Mouse (Mus musculus): ENCODE data around the gene Rgs7bp. TPM values are rescaled to one million over a fixed set of nuclear protein-coding genes. Genes with fewer than 3 reads are reported as not detected.

Rgs7bp gene
- polyA plus RNA-seq, 1 experiment, result not detected

DNA sequence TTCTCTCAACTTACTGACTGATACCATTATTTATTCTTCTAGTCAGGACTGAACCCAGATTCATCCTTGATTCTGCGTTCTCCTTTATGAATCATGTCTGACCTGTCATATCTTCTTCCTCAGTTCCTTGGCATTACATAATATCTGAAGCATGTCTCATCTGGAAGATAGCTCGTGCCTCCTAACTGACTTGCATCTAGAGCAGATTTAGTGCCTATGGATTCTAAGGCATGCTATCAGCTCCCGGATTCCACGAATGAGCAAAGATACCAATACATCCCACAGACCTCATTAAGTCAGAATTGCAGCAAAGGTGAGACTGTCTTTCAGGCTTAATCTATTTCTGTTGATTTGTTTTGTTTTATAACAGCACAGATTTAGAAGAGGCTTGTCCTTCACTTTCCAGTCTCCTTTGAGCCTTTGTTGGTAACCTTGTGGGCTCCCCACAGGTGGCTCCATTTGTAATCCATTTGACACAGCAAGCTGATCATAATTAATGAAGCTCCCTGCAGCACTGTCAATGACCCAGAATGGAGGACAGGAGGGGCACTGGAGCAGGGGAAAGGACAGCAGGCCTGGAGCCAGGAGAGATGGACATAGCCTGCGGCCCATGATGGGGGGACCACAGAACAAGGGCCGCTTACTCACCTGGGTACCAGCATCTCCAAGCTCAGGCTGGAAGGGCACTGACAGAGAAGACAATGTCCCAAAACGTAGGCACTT is 94.4 kb downstream of the Rgs7bp start:
- no peak for TF ChIP-seq CTCF (IDR thresholded peaks at IDR 0.05; ENCODE audit: insufficient read depth, low read depth, low read length)
- TF ChIP-seq POLR2A (IDR thresholded peaks at IDR 0.05; ENCODE audit: insufficient read depth, low read depth, low read length), result no peak
- no peak overlapping the region for H3K4me3 ChIP-seq (ENCODE audit: insufficient read depth, low read depth, low read length)
- H3K27ac ChIP-seq (ENCODE audit: insufficient read depth, low read depth, low read length), result no peak overlapping the region
- H3K4me1 ChIP-seq (ENCODE audit: control insufficient read depth, insufficient read depth, low read length), result peaks cover 8% of the 10 kb centered on the region
- WGBS, result 86% methylated on average over 7 of the region's 7 CpGs

- WGBS, result 71% methylated on average over 4 of the region's 4 CpGs
- TF ChIP-seq POLR2A (IDR thresholded peaks at IDR 0.05; ENCODE audit: insufficient read depth, low read depth, low read length), result no peak
- no peak for TF ChIP-seq CTCF (IDR thresholded peaks at IDR 0.05; ENCODE audit: insufficient read depth, low read depth, low read length)
- H3K4me1 ChIP-seq (ENCODE audit: control insufficient read depth, insufficient read depth, low read length), result peaks cover 6% of the 10 kb centered on the region
- H3K4me3 ChIP-seq (ENCODE audit: insufficient read depth, low read depth, low read length), result no peak overlapping the region
- H3K27ac ChIP-seq (ENCODE audit: insufficient read depth, low read depth, low read length), result no peak overlapping the region
Observed at GRCm38 (mm10) chr13:104959733-104960132, 95.0 kb downstream of the Rgs7bp start.

DNA sequence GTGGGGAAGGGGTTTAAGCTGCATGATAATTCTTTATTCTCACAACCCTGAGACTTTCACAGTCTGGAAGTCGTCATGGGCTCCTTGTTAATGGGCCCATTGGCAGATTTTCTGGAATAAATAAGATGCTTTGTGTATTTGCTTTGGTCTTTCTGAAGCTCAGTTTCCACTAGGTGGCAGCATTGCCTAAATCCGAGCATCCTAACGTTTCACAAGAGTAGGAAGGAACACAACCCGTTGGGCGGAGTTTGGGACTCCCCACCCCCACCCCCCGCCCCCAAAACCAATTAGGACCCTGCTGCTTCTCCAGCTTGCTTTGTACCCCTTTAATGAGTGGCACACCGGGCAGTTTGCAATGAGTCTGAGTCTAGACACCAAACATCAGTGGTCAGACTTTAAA is 106.8 kb downstream of the Rgs7bp start:
- Histone ChIP-seq H3K4me3 (ENCODE audit: insufficient read depth, low read depth, low read length) (no peak overlapping the region), H3K4me1 (ENCODE audit: control insufficient read depth, insufficient read depth, low read length) (no peaks in the 10 kb centered on the region), H3K27ac (ENCODE audit: insufficient read depth, low read depth, low read length) (no peak overlapping the region)
- WGBS, result 0% methylated on average over 7 of the region's 7 CpGs
- TF ChIP-seq POLR2A (IDR thresholded peaks at IDR 0.05; ENCODE audit: insufficient read depth, low read depth, low read length), result no peak
- no peak for TF ChIP-seq CTCF (IDR thresholded peaks at IDR 0.05; ENCODE audit: insufficient read depth, low read depth, low read length)

GRCm38 (mm10) chr13:104940483-104940882 is 114.2 kb downstream of the Rgs7bp start:
- 84% methylated on average over 8 of the region's 8 CpGs for WGBS
- TF ChIP-seq CTCF (IDR thresholded peaks at IDR 0.05; ENCODE audit: insufficient read depth, low read depth, low read length) (no peak), POLR2A (IDR thresholded peaks at IDR 0.05; ENCODE audit: insufficient read depth, low read depth, low read length) (no peak)
- no peak overlapping the region for H3K27ac ChIP-seq (ENCODE audit: insufficient read depth, low read depth, low read length)
- no peak overlapping the region for H3K4me3 ChIP-seq (ENCODE audit: insufficient read depth, low read depth, low read length)
- H3K4me1 ChIP-seq (ENCODE audit: control insufficient read depth, insufficient read depth, low read length), result no peaks in the 10 kb centered on the region

DNA sequence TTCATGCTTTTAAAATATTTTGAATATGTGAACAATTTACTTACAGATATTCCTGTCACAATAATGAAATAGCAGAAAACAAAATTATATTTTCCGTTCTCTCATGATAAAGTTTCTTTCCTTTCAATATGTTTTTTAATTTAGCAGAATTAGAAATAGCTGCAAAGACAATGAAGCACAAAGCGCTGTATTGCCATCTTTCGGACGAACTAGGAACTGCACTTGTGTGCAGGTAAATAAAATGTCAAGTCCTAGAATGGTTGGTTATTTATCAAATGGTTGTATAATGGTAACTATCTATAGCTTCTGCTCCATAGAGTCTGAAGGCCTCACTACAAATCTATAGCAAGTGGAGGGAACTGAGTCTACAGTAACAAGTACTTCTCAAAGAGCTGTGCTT is 114.9 kb downstream of the Rgs7bp start:
- 5% methylated on average over 4 of the region's 4 CpGs for WGBS
- H3K4me1 ChIP-seq (ENCODE audit: control insufficient read depth, insufficient read depth, low read length), result no peaks in the 10 kb centered on the region
- H3K4me3 ChIP-seq (ENCODE audit: insufficient read depth, low read depth, low read length), result no peak overlapping the region
- no peak for TF ChIP-seq CTCF (IDR thresholded peaks at IDR 0.05; ENCODE audit: insufficient read depth, low read depth, low read length)
- no peak for TF ChIP-seq POLR2A (IDR thresholded peaks at IDR 0.05; ENCODE audit: insufficient read depth, low read depth, low read length)
- no peak overlapping the region for H3K27ac ChIP-seq (ENCODE audit: insufficient read depth, low read depth, low read length)

DNA sequence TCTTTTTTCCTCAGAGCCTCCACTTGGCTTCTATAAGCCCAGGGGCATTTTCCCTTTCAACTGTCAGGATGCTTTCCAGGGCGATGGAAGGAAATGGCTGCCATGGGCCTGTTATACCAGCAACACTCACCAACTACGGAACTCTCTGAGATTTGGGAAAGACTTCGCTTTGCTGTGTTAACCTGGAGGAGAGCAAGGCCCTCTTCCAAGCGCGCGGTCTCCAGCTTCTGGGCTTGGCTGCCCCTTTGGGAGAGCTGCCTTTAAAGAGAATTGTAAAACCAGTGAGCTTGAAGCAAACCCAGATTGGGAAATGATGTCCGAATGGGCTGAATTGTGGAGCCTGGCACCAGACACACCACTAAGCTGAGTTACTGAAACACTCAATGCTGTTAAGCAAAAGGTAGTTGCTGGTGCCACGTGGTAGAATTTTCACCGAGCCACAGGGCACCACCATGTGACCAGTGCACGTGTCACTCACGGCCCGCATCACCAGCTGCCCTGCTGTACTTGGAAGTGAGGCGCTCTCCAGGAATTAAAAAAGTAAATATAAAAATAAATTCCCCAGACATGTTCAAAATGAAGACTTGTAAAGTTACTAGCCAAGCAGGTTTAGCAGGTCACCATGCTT is 115.7 kb downstream of the Rgs7bp start:
- H3K4me1 ChIP-seq (ENCODE audit: control insufficient read depth, insufficient read depth, low read length), result no peaks in the 10 kb centered on the region
- H3K4me3 ChIP-seq (ENCODE audit: insufficient read depth, low read depth, low read length), result no peak overlapping the region
- WGBS, result 72% methylated on average over 13 of the region's 13 CpGs
- no peak overlapping the region for H3K27ac ChIP-seq (ENCODE audit: insufficient read depth, low read depth, low read length)
- TF ChIP-seq POLR2A (IDR thresholded peaks at IDR 0.05; ENCODE audit: insufficient read depth, low read depth, low read length), result no peak
- TF ChIP-seq CTCF (IDR thresholded peaks at IDR 0.05; ENCODE audit: insufficient read depth, low read depth, low read length), result no peak

- WGBS, result 12% methylated on average over 6 of the region's 6 CpGs
- Histone ChIP-seq H3K27ac (ENCODE audit: insufficient read depth, low read depth, low read length) (no peak overlapping the region), H3K4me3 (ENCODE audit: insufficient read depth, low read depth, low read length) (no peak overlapping the region), H3K4me1 (ENCODE audit: control insufficient read depth, insufficient read depth, low read length) (no peaks in the 10 kb centered on the region)
- TF ChIP-seq POLR2A (IDR thresholded peaks at IDR 0.05; ENCODE audit: insufficient read depth, low read depth, low read length), result no peak
- no peak for TF ChIP-seq CTCF (IDR thresholded peaks at IDR 0.05; ENCODE audit: insufficient read depth, low read depth, low read length)
Observed at GRCm38 (mm10) chr13:104937759-104938158, 117.0 kb downstream of the Rgs7bp start.

- WGBS, result 90% methylated on average over 2 of the region's 2 CpGs
- H3K4me1 ChIP-seq (ENCODE audit: control insufficient read depth, insufficient read depth, low read length), result peaks cover 2% of the 10 kb centered on the region; the same call in 1 of the 2 replicates
- TF ChIP-seq CTCF (IDR thresholded peaks at IDR 0.05; ENCODE audit: insufficient read depth, low read depth, low read length), result no peak
- no peak overlapping the region for H3K27ac ChIP-seq (ENCODE audit: insufficient read depth, low read depth, low read length)
- H3K4me3 ChIP-seq (ENCODE audit: insufficient read depth, low read depth, low read length), result no peak overlapping the region
Observed at GRCm38 (mm10) chr13:104936586-104936985, 118.1 kb downstream of the Rgs7bp start.

DNA sequence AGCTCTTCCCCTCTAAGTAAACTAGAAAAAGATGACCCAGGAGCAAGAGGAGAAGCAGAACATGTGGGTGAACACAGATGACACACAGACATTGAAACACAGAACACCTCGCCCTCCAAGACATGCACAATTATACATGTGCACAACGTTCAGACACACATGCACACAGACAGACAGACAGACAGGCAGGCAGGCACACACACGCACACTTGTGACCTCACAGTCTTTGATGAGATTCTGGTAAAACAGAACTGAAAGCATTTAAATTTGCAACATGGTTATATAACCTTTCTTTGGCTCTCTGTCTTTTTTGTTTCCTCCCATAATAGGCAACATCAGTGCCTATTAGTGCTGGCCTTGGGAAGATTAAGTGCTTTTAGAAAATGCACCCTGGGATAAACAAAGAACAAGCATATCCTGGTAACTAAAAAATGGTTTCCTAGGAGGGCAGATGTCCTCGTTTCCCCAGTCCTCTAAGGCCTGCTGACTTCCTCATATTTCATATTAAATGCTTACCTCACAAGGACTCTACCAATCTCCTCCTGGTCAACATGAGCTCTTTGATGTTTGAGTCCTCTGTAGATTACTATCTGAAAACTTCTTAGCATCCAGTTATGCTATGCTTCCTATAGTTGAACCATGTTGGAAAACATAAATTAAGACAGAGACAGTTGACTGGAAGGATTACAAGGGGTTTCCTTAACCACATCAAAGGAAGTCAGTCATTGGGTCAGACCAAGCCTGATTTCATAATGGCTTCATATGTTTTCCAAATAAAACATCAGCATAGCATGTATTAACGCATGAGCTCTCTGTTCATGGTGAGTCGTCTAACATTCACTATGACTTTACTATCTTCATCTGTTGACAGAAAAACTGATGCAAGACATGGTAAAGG is 122.8 kb downstream of the Rgs7bp start:
- peaks cover 2% of the 10 kb centered on the region; the same call in 1 of the 2 replicates for H3K4me1 ChIP-seq (ENCODE audit: control insufficient read depth, insufficient read depth, low read length)
- no peak for TF ChIP-seq CTCF (IDR thresholded peaks at IDR 0.05; ENCODE audit: insufficient read depth, low read depth, low read length)
- TF ChIP-seq POLR2A (IDR thresholded peaks at IDR 0.05; ENCODE audit: insufficient read depth, low read depth, low read length), result no peak
- H3K4me3 ChIP-seq (ENCODE audit: insufficient read depth, low read depth, low read length), result no peak overlapping the region
- H3K27ac ChIP-seq (ENCODE audit: insufficient read depth, low read depth, low read length), result no peak overlapping the region
- whole genome bisulfite sequencing, result 81% methylated on average over 6 of the region's 6 CpGs
